Comparison of ENCODE assay signal across 11 mouse cellular contexts in the genomic region with DNA sequence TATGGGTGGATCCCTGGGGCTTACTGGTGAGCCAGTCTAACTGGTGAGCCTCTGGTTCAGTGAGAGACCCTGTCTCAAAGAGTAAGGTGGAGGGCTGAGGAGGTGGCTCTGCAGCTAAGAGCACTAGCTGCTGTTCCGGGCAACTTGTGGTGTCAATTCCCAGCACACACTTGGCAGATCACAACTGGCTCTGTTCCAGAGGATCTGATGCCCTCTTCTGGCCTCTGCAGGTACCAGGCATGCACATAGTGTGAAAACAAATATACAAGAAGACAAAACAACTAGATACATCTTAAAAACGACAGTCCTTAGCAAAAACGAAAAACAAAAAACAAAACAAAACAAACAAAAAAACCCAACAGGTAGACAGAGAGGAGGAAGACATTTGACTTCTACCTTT. TPM values are rescaled to one million over a fixed set of nuclear protein-coding genes. Genes with fewer than 3 reads are reported as not detected.
DNase-seq lines count a peak whose midpoint lies in the region; ATAC-seq lines count a peak whose summit lies in the region.
"Had no signal": no experiment of that assay in that cellular context is flagged by ENCODE, and none has a peak within 500 bp of the region (broad histone marks: within the 10 kb centered on the region; RNA-seq: fewer than 3 reads in every experiment).

No protein-coding gene starts in this region.

- no peak overlapping the region for H3K4me2 ChIP-seq in hindbrain, embryonic 16.5 days (ENCODE audit: low read length)
- H3K4me2 ChIP-seq: embryonic facial prominence, embryonic 15.5 days; stomach, embryonic 15.5 days had no signal

- no peak for ATAC-seq in hindbrain, embryonic 16.5 days

- no peaks in the 10 kb centered on the region for H3K9me3 ChIP-seq in hindbrain, embryonic 16.5 days (ENCODE audit: control insufficient read depth, low read length)
- H3K9me3 ChIP-seq: embryonic facial prominence, embryonic 15.5 days; stomach, embryonic 15.5 days had no signal

- peak; percentile 64 for DNase-seq in heart, postnatal 4 days
- no peak for DNase-seq in heart, postnatal 25 days (ENCODE audit: low spot score)
- DNase-seq in thymus, postnatal 10 days (ENCODE audit: low spot score in 2 of 2), result peak; percentile 34 to 57
- no peak for DNase-seq in thymus, postnatal 0 days (ENCODE audit: low spot score)
- DNase-seq in kidney, postnatal 36 days, result peak; percentile 55 to 69
- DNase-seq in thymus, postnatal 4 days, result peak; percentile 77
- DNase-seq in Muller cell, postnatal 12 days (ENCODE audit: inconsistent ontology term), result no peak

- peaks cover under 1% of the 10 kb centered on the region for H3K4me1 ChIP-seq in hindbrain, embryonic 16.5 days (ENCODE audit: control insufficient read depth, insufficient read depth, low read depth, low read length)

- H3K27ac ChIP-seq in hindbrain, embryonic 16.5 days (ENCODE audit: low read depth, low read length), result no peak overlapping the region
- H3K27ac ChIP-seq: embryonic facial prominence, embryonic 15.5 days; stomach, embryonic 15.5 days had no signal

- H3K27me3 ChIP-seq in hindbrain, embryonic 16.5 days (replicated peaks; ENCODE audit: control insufficient read depth, insufficient read depth, low read length), result no peaks in the 10 kb centered on the region
- H3K27me3 ChIP-seq: embryonic facial prominence, embryonic 15.5 days; stomach, embryonic 15.5 days had no signal

- intact Hi-C loops in heart, postnatal 25 days (cut with DNase I), result no loop called here

- no peak overlapping the region for H3K4me3 ChIP-seq in hindbrain, embryonic 16.5 days (ENCODE audit: low read length)
- H3K4me3 ChIP-seq: embryonic facial prominence, embryonic 15.5 days; stomach, embryonic 15.5 days had no signal

- WGBS in hindbrain, embryonic 16.5 days, result 58% methylated on average over 3 of the region's 3 CpGs

- no peaks in the 10 kb centered on the region for H3K36me3 ChIP-seq in hindbrain, embryonic 16.5 days (ENCODE audit: control insufficient read depth, insufficient read depth, low read length)
- H3K36me3 ChIP-seq: embryonic facial prominence, embryonic 15.5 days; stomach, embryonic 15.5 days had no signal

- H3K9ac ChIP-seq in hindbrain, embryonic 16.5 days (ENCODE audit: low read depth, low read length), result no peak overlapping the region
- H3K9ac ChIP-seq: embryonic facial prominence, embryonic 15.5 days; stomach, embryonic 15.5 days had no signal

RNA-seq across cellular contexts. Expression of a gene that starts 5.2 kb away (rescaled TPM):
- 10 to 100 TPM; 79.5 to 90.3 TPM for total RNA-seq in heart, postnatal 4 days (2021)
- 10 to 100 TPM; 78.6 to 99.4 TPM for total RNA-seq in heart, postnatal 25 days (2021)
- 26.9 and 29.4 TPM in 2 replicates for polyA plus RNA-seq in thymus, postnatal 0 days (2015; fragmentation: Nextera tagmentation; extraction: Ambion mirVana)
- polyA plus RNA-seq in hindbrain, embryonic 16.5 days (2015; fragmentation: Nextera tagmentation; extraction: Ambion mirVana), result 18.1 and 25.5 TPM in 2 replicates

RNA-seq across cellular contexts. Expression of a gene that starts 23.0 kb away (rescaled TPM):
- 1 to 10 TPM; 7.5 to 8.7 TPM for total RNA-seq in heart, postnatal 4 days (2021)
- 1 to 10 TPM; 5.8 to 6.3 TPM for total RNA-seq in heart, postnatal 25 days (2021)
- polyA plus RNA-seq in thymus, postnatal 0 days (2015; fragmentation: Nextera tagmentation; extraction: Ambion mirVana), result 0.51 and 0.54 TPM in 2 replicates
- 4.1 and 4.6 TPM in 2 replicates for polyA plus RNA-seq in hindbrain, embryonic 16.5 days (2015; fragmentation: Nextera tagmentation; extraction: Ambion mirVana)
- total RNA-seq: hematopoietic stem cell, adult 5-6 weeks had no signal

RNA-seq across cellular contexts. Expression of a gene that starts 39.1 kb away (rescaled TPM):
- total RNA-seq in heart, postnatal 4 days (2021), result 100 to 1,000 TPM; 147 to 149 TPM
- 10 to 100 TPM; 77.8 TPM for total RNA-seq in heart, postnatal 25 days (2021)
- polyA plus RNA-seq in thymus, postnatal 0 days (2015; fragmentation: Nextera tagmentation; extraction: Ambion mirVana), result 64.9 and 66.2 TPM in 2 replicates
- 32.3 and 37.6 TPM in 2 replicates for polyA plus RNA-seq in hindbrain, embryonic 16.5 days (2015; fragmentation: Nextera tagmentation; extraction: Ambion mirVana)

Comparison
In these comparisons a context has a peak if more than half of its experiments do, and no peak if none do; other contexts are left out.
1. DNase-seq: peak in heart, postnatal 4 days (single experiment), thymus, postnatal 10 days (2 of 2), kidney, postnatal 36 days (2 of 2) and thymus, postnatal 4 days (single experiment); none in heart, postnatal 25 days (single experiment), thymus, postnatal 0 days (single experiment) and Muller cell, postnatal 12 days (single experiment).